Mouse (Mus musculus): ENCODE measurements at regions not wholly inside any gene's neighbourhood (a gene's known extent, or its start where the extent isn't known, plus 50 kb on each side); places are given as distances from the start of the nearest gene placed in this dataset.

GRCm38 (mm10) chr10:37079535-37079934 is 59.2 kb downstream of the Marcks start:
- TF ChIP-seq CTCF (IDR thresholded peaks at IDR 0.05; ENCODE audit: low read depth, low read length) (no peak), GATA1 (IDR thresholded peaks at IDR 0.05; ENCODE audit: borderline replicate concordance, low read length) (no peak), GATA2 (IDR thresholded peaks at IDR 0.05; ENCODE audit: borderline replicate concordance, low read depth, low read length) (no peak), POLR2AphosphoS5 (IDR thresholded peaks at IDR 0.05; ENCODE audit: insufficient replicate concordance, low read depth, low read length) (no peak), TAL1 (conservative IDR thresholded peaks at IDR 0.05; ENCODE audit: low read depth, low read length) (no peak)
- Histone ChIP-seq H3K36me3 (replicated peaks) (no peaks in the 10 kb centered on the region), H3K9me3 (replicated peaks) (no peaks in the 10 kb centered on the region), H3K4me3 (ENCODE audit: low read depth, low read length) (no peak overlapping the region), H3K27me3 (ENCODE audit: insufficient read depth, low read length) (peaks cover 3% of the 10 kb centered on the region; the same call in 1 of the 2 replicates), H3K4me1 (ENCODE audit: insufficient read depth, low read depth, low read length) (no peaks in the 10 kb centered on the region)
- no peak for ATAC-seq (ENCODE audit: extremely low read depth, insufficient number of reproducible peaks, low FRiP score, poor library complexity, severe bottlenecking)
- DNase-seq (ENCODE audit: low spot score) = no peak

GRCm38 (mm10) chr10:37078439-37078838 is 60.3 kb downstream of the Marcks start:
- no peaks in the 10 kb centered on the region for H3K4me1 ChIP-seq (ENCODE audit: insufficient read depth, low read depth, low read length)
- ATAC-seq (ENCODE audit: extremely low read depth, insufficient number of reproducible peaks, low FRiP score, poor library complexity, severe bottlenecking) (no peak), DNase-seq (ENCODE audit: low spot score) (no peak)
- H3K36me3 ChIP-seq (replicated peaks) = no peaks in the 10 kb centered on the region
- no peak overlapping the region for H3K4me3 ChIP-seq (ENCODE audit: low read depth, low read length)
- H3K9me3 ChIP-seq (replicated peaks) = no peaks in the 10 kb centered on the region
- TF ChIP-seq POLR2AphosphoS5 (IDR thresholded peaks at IDR 0.05; ENCODE audit: insufficient replicate concordance, low read depth, low read length) = no peak
- no peak for TF ChIP-seq TAL1 (conservative IDR thresholded peaks at IDR 0.05; ENCODE audit: low read depth, low read length)
- no peak for TF ChIP-seq GATA1 (IDR thresholded peaks at IDR 0.05; ENCODE audit: borderline replicate concordance, low read length)
- H3K27me3 ChIP-seq (ENCODE audit: insufficient read depth, low read length) = peaks cover 3% of the 10 kb centered on the region; the same call in 1 of the 2 replicates

- H3K9me3 ChIP-seq (replicated peaks) = no peaks in the 10 kb centered on the region
- DNase-seq (ENCODE audit: low spot score) (no peak), ATAC-seq (ENCODE audit: extremely low read depth, insufficient number of reproducible peaks, low FRiP score, poor library complexity, severe bottlenecking) (no peak)
- no peaks in the 10 kb centered on the region for H3K36me3 ChIP-seq (replicated peaks)
- H3K27me3 ChIP-seq (ENCODE audit: insufficient read depth, low read length) = peaks cover 3% of the 10 kb centered on the region; the same call in 1 of the 2 replicates
- H3K4me1 ChIP-seq (ENCODE audit: insufficient read depth, low read depth, low read length) = no peaks in the 10 kb centered on the region
- TF ChIP-seq GATA1 (IDR thresholded peaks at IDR 0.05; ENCODE audit: borderline replicate concordance, low read length) (no peak), CTCF (IDR thresholded peaks at IDR 0.05; ENCODE audit: low read depth, low read length) (no peak), TAL1 (conservative IDR thresholded peaks at IDR 0.05; ENCODE audit: low read depth, low read length) (no peak), POLR2AphosphoS5 (IDR thresholded peaks at IDR 0.05; ENCODE audit: insufficient replicate concordance, low read depth, low read length) (no peak), GATA2 (IDR thresholded peaks at IDR 0.05; ENCODE audit: borderline replicate concordance, low read depth, low read length) (no peak)
- H3K4me3 ChIP-seq (ENCODE audit: low read depth, low read length) = no peak overlapping the region
Measured at GRCm38 (mm10) chr10:37077741-37078140, 61.0 kb downstream of the Marcks start.

- TF ChIP-seq CTCF (IDR thresholded peaks at IDR 0.05; ENCODE audit: low read depth, low read length) = 0 out of 2 replicates have a peak, but pooled peaks have one; percentile 20
- TF ChIP-seq TAL1 (conservative IDR thresholded peaks at IDR 0.05; ENCODE audit: low read depth, low read length) = no peak
- DNase-seq (ENCODE audit: low spot score) = peak; percentile 11
- no peak for ATAC-seq (ENCODE audit: extremely low read depth, insufficient number of reproducible peaks, low FRiP score, poor library complexity, severe bottlenecking)
Measured at GRCm38 (mm10) chr10:37072834-37073233, 65.9 kb downstream of the Marcks start.

GRCm38 (mm10) chr10:37072061-37072460 is 66.7 kb downstream of the Marcks start:
- Histone ChIP-seq H3K4me1 (ENCODE audit: insufficient read depth, low read depth, low read length) (no peaks in the 10 kb centered on the region), H3K27me3 (ENCODE audit: insufficient read depth, low read length) (no peaks in the 10 kb centered on the region), H3K4me3 (ENCODE audit: low read depth, low read length) (no peak overlapping the region), H3K9me3 (replicated peaks) (no peaks in the 10 kb centered on the region), H3K36me3 (replicated peaks) (no peaks in the 10 kb centered on the region)
- DNase-seq (ENCODE audit: low spot score) = no peak
- ATAC-seq (ENCODE audit: extremely low read depth, insufficient number of reproducible peaks, low FRiP score, poor library complexity, severe bottlenecking) = no peak
- TF ChIP-seq POLR2AphosphoS5 (IDR thresholded peaks at IDR 0.05; ENCODE audit: insufficient replicate concordance, low read depth, low read length) (no peak), TAL1 (conservative IDR thresholded peaks at IDR 0.05; ENCODE audit: low read depth, low read length) (no peak), GATA2 (IDR thresholded peaks at IDR 0.05; ENCODE audit: borderline replicate concordance, low read depth, low read length) (no peak), GATA1 (IDR thresholded peaks at IDR 0.05; ENCODE audit: borderline replicate concordance, low read length) (no peak), CTCF (IDR thresholded peaks at IDR 0.05; ENCODE audit: low read depth, low read length) (no peak)

More at GRCm38 (mm10) chr10:37072834-37073233, 65.9 kb downstream of the Marcks start:
- Histone ChIP-seq H3K36me3 (replicated peaks) (no peaks in the 10 kb centered on the region), H3K4me1 (ENCODE audit: insufficient read depth, low read depth, low read length) (no peaks in the 10 kb centered on the region), H3K4me3 (ENCODE audit: low read depth, low read length) (no peak overlapping the region), H3K27me3 (ENCODE audit: insufficient read depth, low read length) (peaks cover 2% of the 10 kb centered on the region; the same call in 1 of the 2 replicates), H3K9me3 (replicated peaks) (no peaks in the 10 kb centered on the region)

- H3K36me3 ChIP-seq (replicated peaks) = no peaks in the 10 kb centered on the region
- TF ChIP-seq TAL1 (conservative IDR thresholded peaks at IDR 0.05; ENCODE audit: low read depth, low read length) = no peak
- TF ChIP-seq POLR2AphosphoS5 (IDR thresholded peaks at IDR 0.05; ENCODE audit: insufficient replicate concordance, low read depth, low read length) = no peak
- no peak for TF ChIP-seq CTCF (IDR thresholded peaks at IDR 0.05; ENCODE audit: low read depth, low read length)
- TF ChIP-seq GATA2 (IDR thresholded peaks at IDR 0.05; ENCODE audit: borderline replicate concordance, low read depth, low read length) = no peak
- TF ChIP-seq GATA1 (IDR thresholded peaks at IDR 0.05; ENCODE audit: borderline replicate concordance, low read length) = no peak
- DNase-seq (ENCODE audit: low spot score) = no peak
- no peak overlapping the region for H3K4me3 ChIP-seq (ENCODE audit: low read depth, low read length)
- no peaks in the 10 kb centered on the region for H3K27me3 ChIP-seq (ENCODE audit: insufficient read depth, low read length)
- no peaks in the 10 kb centered on the region for H3K9me3 ChIP-seq (replicated peaks)
- no peak for ATAC-seq (ENCODE audit: extremely low read depth, insufficient number of reproducible peaks, low FRiP score, poor library complexity, severe bottlenecking)
- no peaks in the 10 kb centered on the region for H3K4me1 ChIP-seq (ENCODE audit: insufficient read depth, low read depth, low read length)
Measured at GRCm38 (mm10) chr10:37071420-37071819, 67.3 kb downstream of the Marcks start.
